Mouse (Mus musculus) ES-Bruce4 (cell line): Measurements from ENCODE around the gene Adck2. TPM values are rescaled to one million over a fixed set of nuclear protein-coding genes. Genes with fewer than 3 reads are reported as not detected.

Experiments used
- H3K27ac ChIP-seq: 2 replicates; pipeline ENCODE4 v1.5.1; 2012; ENCODE audit warnings: low read length, inconsistent platforms; ENCODE audit not compliant: insufficient read depth
- H3K27me3 ChIP-seq: 2 replicates; pipeline ENCODE4 v1.6.1; 2012; ENCODE audit warnings: mild to moderate bottlenecking, low read length, inconsistent platforms; ENCODE audit not compliant: control insufficient read depth, poor library complexity, insufficient read depth, severe bottlenecking
- H3K36me3 ChIP-seq: 2 replicates; pipeline ENCODE4 v1.6.1; 2012; ENCODE audit warnings: inconsistent platforms, mild to moderate bottlenecking, low read length, moderate library complexity; ENCODE audit not compliant: control insufficient read depth, poor library complexity, insufficient read depth, severe bottlenecking
- H3K4me1 ChIP-seq: one replicate; pipeline ENCODE4 v1.8.1; 2011; ENCODE audit warnings: low read length; ENCODE audit not compliant: control insufficient read depth, insufficient read depth
- H3K4me3 ChIP-seq: 2 replicates; pipeline ENCODE4 v1.5.1; 2011; ENCODE audit warnings: low read depth, mild to moderate bottlenecking, low read length
- H3K9ac ChIP-seq: 2 replicates; pipeline ENCODE4 v1.6.1; 2012; ENCODE audit warnings: low read depth, mild to moderate bottlenecking, inconsistent platforms; ENCODE audit not compliant: poor library complexity, severe bottlenecking
- H3K9me3 ChIP-seq: replicated peaks from 2 replicates; pipeline ENCODE4 v1.6.1; 2012; ENCODE audit warnings: mild to moderate bottlenecking, low read length, inconsistent platforms; ENCODE audit not compliant: control insufficient read depth, poor library complexity, insufficient read depth, severe bottlenecking
- CTCF ChIP-seq: IDR thresholded peaks from one replicate; pipeline ENCODE4 v1.8.1; 2011; ENCODE audit warnings: low read depth, low read length
- EP300 ChIP-seq: IDR thresholded peaks from 2 replicates; pipeline ENCODE4 v1.6.1; 2011; ENCODE audit warnings: low read depth, low read length; ENCODE audit not compliant: insufficient read depth
- POLR2A ChIP-seq: IDR thresholded peaks from one replicate; pipeline ENCODE4 v1.8.1; 2011; ENCODE audit warnings: low read length; ENCODE audit not compliant: insufficient read depth
- polyA plus RNA-seq: library from polyadenylated mRNA; stranded (reverse); fragments of >200 nt; gene quantifications from 2 replicates; pipeline ENCODE4 v1.2.4, GENCODE M21; 2011; ENCODE audit warnings: low read depth; ENCODE audit not compliant: missing spikeins, insufficient read depth, insufficient read length

The Adck2 gene
- polyA plus RNA-seq: 5.5 and 11.6 TPM in 2 replicates

DNA sequence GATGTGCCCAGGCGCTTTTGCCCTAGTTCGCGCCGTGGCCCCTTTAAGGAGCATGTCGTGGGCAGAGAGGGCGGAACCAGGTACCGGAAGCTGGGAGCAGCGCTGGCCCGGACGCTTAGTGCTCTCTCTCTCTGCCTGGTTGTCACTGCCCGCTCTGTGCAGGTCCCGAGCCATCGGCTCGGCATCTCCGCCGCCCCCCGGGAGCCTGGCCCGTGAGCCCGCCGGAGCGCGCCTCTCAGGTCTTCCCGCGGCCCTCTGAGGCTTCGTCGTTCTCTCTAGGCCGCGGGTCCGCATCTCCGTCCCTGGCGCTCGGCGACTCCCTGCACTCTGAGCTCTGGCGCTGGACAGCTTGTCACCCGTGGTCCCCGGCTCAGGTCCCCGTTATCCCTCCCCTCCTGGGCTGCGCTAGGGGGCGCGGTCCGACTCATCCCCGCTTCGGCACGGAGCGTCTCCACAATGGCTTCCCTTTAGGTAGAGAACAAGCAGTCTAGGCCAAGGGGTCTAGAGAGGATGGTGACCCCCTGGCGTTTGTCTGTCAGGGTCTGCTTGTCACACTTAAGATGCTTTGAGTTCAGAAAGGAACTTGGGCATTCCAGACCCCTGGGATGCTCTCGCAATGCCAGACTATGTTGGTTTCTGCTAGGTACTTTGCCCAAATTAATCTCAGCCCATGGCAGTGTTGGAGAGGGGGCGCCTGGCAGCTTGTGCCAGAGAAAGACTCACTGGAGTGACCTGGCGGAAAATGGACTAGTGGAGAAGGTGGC is at the start of gene Adck2:
Gene Adck2, plus strand, starts transcription at position 83 of the 764 bp plus-strand sequence.
- Histone ChIP-seq H3K4me1 (no peaks in the 10 kb centered on the region), H3K4me3 (peak within 1 kb of the TSS; percentile 76), H3K9ac (peak within 1 kb of the TSS; percentile 54), H3K9me3 (no peaks in the 10 kb centered on the region), H3K36me3 (no peaks in the 10 kb centered on the region), H3K27ac (peak within 1 kb of the TSS; percentile 8; the same call in 1 of the 2 replicates), H3K27me3 (no peaks in the 10 kb centered on the region)
- TF ChIP-seq POLR2A: no peak
- TF ChIP-seq CTCF: peak; percentile 58
- 0 out of 2 replicates have a peak, but pooled peaks have one; percentile 9 for TF ChIP-seq EP300

DNA sequence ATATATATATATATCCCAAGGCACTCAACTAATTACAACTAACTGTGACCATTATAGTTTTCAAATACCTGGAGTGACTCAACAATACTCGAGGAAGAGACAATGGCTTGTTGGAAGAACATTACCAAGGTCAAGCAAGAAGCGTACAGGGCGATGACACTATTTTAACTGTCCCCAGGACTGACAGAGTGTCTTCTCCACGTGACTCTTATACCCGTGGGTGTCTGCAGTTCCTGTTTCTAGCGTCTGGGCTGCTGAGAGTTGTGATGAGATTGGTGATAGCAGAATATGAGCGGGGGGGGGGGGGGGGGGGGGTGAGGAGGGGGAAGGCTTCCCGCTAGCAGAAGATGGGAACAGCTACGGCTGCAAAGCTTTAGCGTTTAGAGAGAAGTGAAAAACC is 46.9 kb upstream of the Adck2 start:
- Histone ChIP-seq H3K4me3 (no peak overlapping the region), H3K9ac (no peak overlapping the region), H3K27me3 (no peaks in the 10 kb centered on the region), H3K9me3 (no peaks in the 10 kb centered on the region), H3K4me1 (peaks cover 2% of the 10 kb centered on the region), H3K27ac (no peak overlapping the region), H3K36me3 (no peaks in the 10 kb centered on the region)
- TF ChIP-seq EP300 (no peak), CTCF (no peak), POLR2A (no peak)

- H3K36me3 ChIP-seq: no peaks in the 10 kb centered on the region
- peak overlapping the region; percentile 5; the same call in 1 of the 2 replicates for H3K4me3 ChIP-seq
- H3K27me3 ChIP-seq: no peaks in the 10 kb centered on the region
- H3K27ac ChIP-seq: no peak overlapping the region
- H3K4me1 ChIP-seq: peaks cover 2% of the 10 kb centered on the region
- H3K9ac ChIP-seq: no peak overlapping the region
- no peak for TF ChIP-seq POLR2A
- no peak for TF ChIP-seq CTCF
- TF ChIP-seq EP300: no peak
- H3K9me3 ChIP-seq: no peaks in the 10 kb centered on the region
These were observed 46.3 kb upstream of the Adck2 start for GRCm38 (mm10) chr6:39527337-39527784.

GRCm38 (mm10) chr6:39527811-39528210 is 45.9 kb upstream of the Adck2 start:
- H3K9ac ChIP-seq: no peak overlapping the region
- H3K27ac ChIP-seq: no peak overlapping the region
- H3K4me3 ChIP-seq: no peak overlapping the region
- no peak for TF ChIP-seq EP300
- no peak for TF ChIP-seq POLR2A
- H3K27me3 ChIP-seq: no peaks in the 10 kb centered on the region
- H3K36me3 ChIP-seq: no peaks in the 10 kb centered on the region
- peaks cover 2% of the 10 kb centered on the region for H3K4me1 ChIP-seq
- H3K9me3 ChIP-seq: no peaks in the 10 kb centered on the region

GRCm38 (mm10) chr6:39528671-39529535 is 44.8 kb upstream of the Adck2 start:
- TF ChIP-seq POLR2A (no peak), EP300 (no peak), CTCF (no peak)
- no peaks in the 10 kb centered on the region for H3K36me3 ChIP-seq
- H3K9me3 ChIP-seq: no peaks in the 10 kb centered on the region
- H3K27me3 ChIP-seq: no peaks in the 10 kb centered on the region
- no peak overlapping the region for H3K27ac ChIP-seq
- peaks cover 2% of the 10 kb centered on the region for H3K4me1 ChIP-seq
- H3K4me3 ChIP-seq: no peak overlapping the region
- no peak overlapping the region for H3K9ac ChIP-seq

DNA sequence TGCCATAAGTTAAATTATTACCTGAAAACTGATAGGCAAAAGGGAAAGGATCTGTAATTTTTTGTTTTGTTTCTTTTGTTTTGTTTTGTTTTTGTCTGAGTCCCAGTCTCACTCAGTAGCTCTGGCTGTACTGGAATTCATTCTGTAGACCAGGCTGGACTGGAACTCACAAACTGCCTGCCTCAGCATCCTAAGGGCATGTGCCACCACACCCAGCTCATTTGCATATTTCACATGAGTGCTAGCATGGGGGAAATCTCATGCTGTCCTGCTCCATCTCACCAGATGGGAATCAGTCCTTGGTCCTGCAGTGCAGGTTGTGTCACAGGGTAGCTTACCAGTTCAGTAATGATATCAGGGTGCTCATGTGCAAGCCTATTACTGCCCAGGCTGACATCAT is 38.7 kb upstream of the Adck2 start:
- Histone ChIP-seq H3K9me3 (no peaks in the 10 kb centered on the region), H3K27me3 (no peaks in the 10 kb centered on the region), H3K27ac (no peak overlapping the region), H3K9ac (no peak overlapping the region), H3K4me3 (no peak overlapping the region), H3K36me3 (no peaks in the 10 kb centered on the region), H3K4me1 (peaks cover 7% of the 10 kb centered on the region)
- no peak for TF ChIP-seq POLR2A
- TF ChIP-seq CTCF: no peak
- TF ChIP-seq EP300: no peak
